Mouse (Mus musculus) G1E (cell line): ENCODE measurements around the gene Srsf3. TPM values are rescaled to one million over a fixed set of nuclear protein-coding genes. Genes with fewer than 3 reads are reported as not detected.
"Not testable (repeated sequence)": the region's sequence is repeated elsewhere in the genome, so short reads cannot be mapped to it uniquely, and the experiment has no call there.

ENCODE experiments used
- ATAC-seq: 2 replicates; pipeline ENCODE4 v1.8.0; 2016; ENCODE audit warnings: mild to moderate bottlenecking; ENCODE audit not compliant: insufficient number of reproducible peaks, poor library complexity, low FRiP score, severe bottlenecking; ENCODE audit errors: extremely low read depth
- DNase-seq: peaks from one replicate; pipeline ENCODE4 v3.0.0; 2012; ENCODE audit warnings: low spot score
- H3K27me3 ChIP-seq: 2 replicates; pipeline ENCODE4 v1.6.1; 2012; ENCODE audit warnings: mild to moderate bottlenecking, low read length, inconsistent platforms; ENCODE audit not compliant: insufficient read depth
- H3K36me3 ChIP-seq: replicated peaks from 2 replicates; pipeline ENCODE3; 2012; ENCODE audit warnings: mild to moderate bottlenecking, inconsistent platforms
- H3K4me1 ChIP-seq: 2 replicates; pipeline ENCODE4 v1.6.1; 2012; ENCODE audit warnings: low read depth, low read length, inconsistent platforms, mixed read lengths; ENCODE audit not compliant: insufficient read depth
- H3K4me3 ChIP-seq: 2 replicates; pipeline ENCODE4 v1.5.1; 2012; ENCODE audit warnings: low read depth, mild to moderate bottlenecking, inconsistent platforms, low read length, moderate library complexity, mixed read lengths
- H3K9me3 ChIP-seq: replicated peaks from 2 replicates; pipeline ENCODE4 v1.6.1; 2012; ENCODE audit warnings: inconsistent platforms
- CTCF ChIP-seq: IDR thresholded peaks from 2 replicates; pipeline ENCODE4 v1.5.1; 2012; ENCODE audit warnings: low read depth, low read length, inconsistent platforms, mixed read lengths
- GATA1 ChIP-seq: IDR thresholded peaks from 2 replicates; pipeline ENCODE4 v1.6.1; 2012; ENCODE audit warnings: borderline replicate concordance, low read length, inconsistent platforms, mixed read lengths
- GATA2 ChIP-seq: IDR thresholded peaks from 2 replicates; pipeline ENCODE4 v1.6.1; 2012; ENCODE audit warnings: low read depth, low read length, inconsistent platforms, borderline replicate concordance
- POLR2AphosphoS5 ChIP-seq: IDR thresholded peaks from 2 replicates; pipeline ENCODE4 v1.6.1; 2012; ENCODE audit warnings: low read depth, low read length, inconsistent platforms; ENCODE audit not compliant: insufficient replicate concordance
- TAL1 ChIP-seq: conservative IDR thresholded peaks from 2 replicates; pipeline ENCODE4 v1.6.1; 2012; ENCODE audit warnings: low read depth, low read length, inconsistent platforms, mixed read lengths
- polyA plus RNA-seq: library from polyadenylated mRNA; stranded (reverse); fragments of >175 nt; gene quantifications from 2 replicates; pipeline ENCODE4 v1.2.3, GENCODE M21; 2012
- total RNA-seq, 2 experiments: library from RNA; stranded (forward) in 1 of 2; stranded (reverse) in 1 of 2; fragments of 200-1000 nt in 1 of 2; fragments of >200 nt in 1 of 2; fragmentation: Nextera tagmentation in 1 of 2; gene quantifications; 2 replicates each; pipeline ENCODE4 v1.2.3; 2014 to 2017

Srsf3 gene
- total and polyA plus RNA-seq, 3 experiments, result 174 to 771 (median 258) TPM

DNA sequence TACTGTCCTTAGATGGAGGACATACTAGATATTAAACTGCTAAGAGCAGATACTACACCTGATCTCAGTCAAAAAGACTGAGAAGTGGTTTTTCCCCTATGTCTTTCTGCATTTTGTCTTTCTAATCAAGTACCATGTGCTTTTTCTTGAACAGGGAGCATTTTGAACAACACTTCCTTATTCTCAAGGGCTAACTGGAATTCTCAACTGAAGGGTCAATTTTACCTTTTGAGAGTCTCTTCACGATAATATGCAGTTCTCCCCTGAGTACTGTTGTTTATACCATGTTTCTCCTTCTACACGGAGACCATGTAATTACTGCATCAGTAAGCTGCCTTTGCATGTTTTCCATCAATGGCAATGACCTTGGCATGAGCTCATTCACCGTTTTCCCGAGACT, 42.4 kb upstream of the Srsf3 start:
- peaks cover 4% of the 10 kb centered on the region; the same call in 1 of the 2 replicates for H3K4me1 ChIP-seq
- no peak for ATAC-seq
- H3K36me3 ChIP-seq, result peaks cover 79% of the 10 kb centered on the region

DNA sequence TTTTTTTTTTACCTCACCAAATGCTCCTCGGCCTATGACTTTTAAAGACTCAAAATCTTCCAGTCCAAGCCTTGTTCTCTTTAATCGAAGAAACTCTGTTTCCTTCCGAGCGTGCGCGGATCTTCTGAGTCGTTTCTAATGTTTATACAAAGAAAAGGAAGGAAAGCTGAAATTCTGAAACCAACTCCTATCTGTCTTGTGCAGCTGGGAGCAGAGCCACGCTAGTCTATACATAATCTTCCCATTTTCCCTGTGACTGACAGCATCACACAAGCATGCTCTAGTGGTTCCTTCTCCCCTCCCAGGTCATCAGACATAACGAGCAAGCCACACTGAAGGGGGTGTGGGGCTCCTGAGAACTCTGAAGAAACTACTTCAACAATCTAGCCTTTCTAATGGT, 41.1 kb upstream of the Srsf3 start:
- Histone ChIP-seq H3K36me3 (peaks cover 77% of the 10 kb centered on the region), H3K9me3 (no peaks in the 10 kb centered on the region), H3K27me3 (no peaks in the 10 kb centered on the region), H3K4me3 (no peak overlapping the region), H3K4me1 (peaks cover 4% of the 10 kb centered on the region; the same call in 1 of the 2 replicates)
- DNase-seq, result no peak
- no peak for ATAC-seq
- TF ChIP-seq CTCF (no peak), GATA1 (no peak), POLR2AphosphoS5 (no peak), TAL1 (no peak), GATA2 (no peak)

More for the DNA sequence above, 42.4 kb upstream of the Srsf3 start:
- DNase-seq, result no peak
- no peaks in the 10 kb centered on the region for H3K9me3 ChIP-seq
- H3K27me3 ChIP-seq, result no peaks in the 10 kb centered on the region
- H3K4me3 ChIP-seq, result no peak overlapping the region
- TF ChIP-seq POLR2AphosphoS5 (no peak), GATA1 (no peak), GATA2 (no peak), TAL1 (no peak), CTCF (no peak)

DNA sequence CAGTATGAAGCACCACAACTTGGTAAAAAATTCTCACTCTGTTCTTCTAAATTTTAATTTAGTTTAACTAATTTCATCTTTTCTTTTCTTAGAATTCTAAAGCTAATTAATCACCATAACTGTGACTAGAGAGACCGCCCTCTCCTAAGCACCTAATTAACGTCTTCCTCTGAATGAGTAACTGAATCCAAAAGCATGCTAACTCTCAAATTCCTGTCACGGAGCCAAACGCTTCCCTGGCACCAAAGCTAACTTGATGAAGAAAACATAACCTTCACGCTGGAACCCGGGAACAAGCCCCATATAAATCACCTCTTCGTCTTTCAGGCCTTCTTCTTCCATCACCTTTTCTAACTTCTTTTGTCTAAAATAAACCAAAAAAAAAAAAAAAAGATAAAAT, 40.3 kb upstream of the Srsf3 start:
- Histone ChIP-seq H3K9me3 (no peaks in the 10 kb centered on the region), H3K27me3 (no peaks in the 10 kb centered on the region), H3K36me3 (peaks cover 77% of the 10 kb centered on the region), H3K4me1 (peaks cover 4% of the 10 kb centered on the region; the same call in 1 of the 2 replicates), H3K4me3 (no peak overlapping the region)
- TF ChIP-seq GATA2 (no peak), CTCF (no peak), POLR2AphosphoS5 (no peak), GATA1 (no peak), TAL1 (no peak)
- DNase-seq (no peak), ATAC-seq (no peak)

DNA sequence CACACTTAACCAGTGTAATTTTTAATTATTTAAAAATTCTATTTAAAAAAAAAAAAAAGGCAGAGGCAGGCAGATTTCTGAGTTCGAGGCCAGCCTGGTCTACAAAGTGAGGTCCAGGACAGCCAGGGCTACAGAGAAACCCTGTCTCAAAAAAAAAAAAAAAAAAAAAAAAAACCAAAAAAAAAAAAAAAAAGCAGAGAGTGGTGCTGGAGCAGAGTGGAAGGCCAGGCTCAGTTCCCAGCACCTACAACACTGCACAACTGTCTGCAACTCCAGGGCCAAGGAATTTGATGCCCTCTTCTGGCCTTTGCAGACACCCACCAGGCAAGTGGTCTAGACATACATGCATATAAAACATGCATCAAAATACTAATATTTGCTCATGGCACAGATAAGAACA, 39.4 kb upstream of the Srsf3 start:
- ATAC-seq, H3K9me3 ChIP-seq, DNase-seq, H3K27me3 ChIP-seq, H3K4me3 ChIP-seq, H3K4me1 ChIP-seq: not testable (repeated sequence)
- peaks cover 76% of the 10 kb centered on the region for H3K36me3 ChIP-seq

DNA sequence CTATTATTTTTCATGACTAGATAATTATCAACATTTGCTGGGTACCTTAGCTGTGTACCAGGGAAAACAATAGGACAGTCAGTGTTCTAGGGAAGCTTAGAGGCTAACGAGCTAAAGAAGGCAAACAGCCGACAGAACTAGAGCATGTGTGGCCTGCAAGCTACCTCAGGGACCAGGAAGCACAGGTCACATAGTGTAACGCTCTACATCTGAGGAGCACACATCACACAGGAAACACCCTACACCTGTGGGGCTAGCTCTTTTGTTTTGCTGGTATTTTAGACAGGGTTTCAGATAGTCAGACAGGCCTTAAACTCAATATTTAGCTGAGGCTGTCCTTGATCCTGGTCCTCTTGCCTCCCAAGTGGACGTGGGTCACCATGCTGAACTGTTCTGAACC, 37.8 kb upstream of the Srsf3 start:
- no peaks in the 10 kb centered on the region for H3K9me3 ChIP-seq
- H3K4me3 ChIP-seq, result no peak overlapping the region
- peaks cover 77% of the 10 kb centered on the region for H3K36me3 ChIP-seq
- no peak for DNase-seq
- no peak for TF ChIP-seq POLR2AphosphoS5
- TF ChIP-seq GATA2, result no peak
- TF ChIP-seq TAL1, result no peak
- no peak for TF ChIP-seq CTCF
- no peak for TF ChIP-seq GATA1
- no peaks in the 10 kb centered on the region for H3K4me1 ChIP-seq
- no peak for ATAC-seq
- no peaks in the 10 kb centered on the region for H3K27me3 ChIP-seq

DNA sequence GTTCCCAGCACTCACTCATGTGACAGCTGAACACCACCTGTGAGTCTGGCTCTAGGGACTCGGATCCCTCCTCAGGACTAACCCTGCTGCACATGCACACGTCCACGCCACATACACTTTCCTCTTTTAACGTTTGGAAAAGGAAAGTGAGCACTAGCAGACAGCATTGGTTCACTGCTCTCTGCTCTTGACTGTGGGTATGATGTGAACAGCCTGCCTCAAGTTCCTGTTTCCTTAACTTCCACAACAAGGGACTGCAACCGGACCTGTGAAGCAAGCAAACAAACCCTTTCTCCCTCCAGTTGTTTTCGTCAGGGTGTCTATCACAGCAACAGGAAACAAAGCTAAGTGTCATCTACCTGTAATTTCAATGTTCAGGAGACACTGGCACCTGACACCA, 32.0 kb upstream of the Srsf3 start:
- DNase-seq, result no peak
- peaks cover 65% of the 10 kb centered on the region for H3K36me3 ChIP-seq
- no peaks in the 10 kb centered on the region for H3K27me3 ChIP-seq
- H3K4me1 ChIP-seq, result peaks cover 28% of the 10 kb centered on the region
- TF ChIP-seq GATA1, result no peak
- no peak for TF ChIP-seq GATA2
- no peak for TF ChIP-seq POLR2AphosphoS5
- no peak for TF ChIP-seq TAL1
- TF ChIP-seq CTCF, result no peak
- H3K9me3 ChIP-seq, result no peaks in the 10 kb centered on the region
- no peak overlapping the region for H3K4me3 ChIP-seq
- ATAC-seq, result no peak

DNA sequence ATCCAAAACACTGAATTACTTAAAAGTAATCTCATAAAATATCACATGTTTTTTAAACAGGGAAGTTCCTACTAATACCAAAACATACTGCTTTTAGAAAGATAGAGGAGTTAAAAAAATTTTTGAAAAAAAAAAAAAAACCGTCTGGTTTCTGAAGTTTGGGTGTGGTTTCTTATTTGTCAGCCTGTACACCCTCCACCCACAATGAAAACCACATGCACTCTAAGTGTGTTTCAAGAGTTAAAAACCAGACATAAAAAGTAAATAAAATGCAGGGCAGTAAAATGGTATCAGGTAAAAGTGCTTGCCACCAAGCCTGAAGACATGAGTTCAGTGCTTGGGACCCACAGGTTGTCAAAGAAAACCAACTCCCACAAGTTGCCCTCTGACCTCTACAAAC, 28.7 kb upstream of the Srsf3 start:
- H3K4me3 ChIP-seq, result no peak overlapping the region; the same call in 1 of the 2 replicates
- no peaks in the 10 kb centered on the region for H3K9me3 ChIP-seq
- H3K36me3 ChIP-seq, result peaks cover 46% of the 10 kb centered on the region
- H3K4me1 ChIP-seq, result peaks cover 51% of the 10 kb centered on the region
- TF ChIP-seq GATA1, result no peak
- no peaks in the 10 kb centered on the region for H3K27me3 ChIP-seq
- no peak for DNase-seq
- ATAC-seq, result no peak
